Comparison of ENCODE assay signal across 8 mouse cellular contexts in genomic region chr8:110145538-110145937, GRCm38 (mm10). TPM values are rescaled to one million over a fixed set of nuclear protein-coding genes. Genes with fewer than 3 reads are reported as not detected.
A peak's percentile ranks its signal among the peaks of the same experiment; 100 is the strongest.
DNase-seq lines count a peak whose midpoint lies in the region; ATAC-seq lines count a peak whose summit lies in the region.

No protein-coding gene starts in this region.

- H3K4me2 ChIP-seq in heart, embryonic 12.5 days, result no peak overlapping the region
- H3K4me2 ChIP-seq in heart, embryonic 11.5 days, result no peak overlapping the region

- no peak overlapping the region for H3K27ac ChIP-seq in heart, embryonic 12.5 days (ENCODE audit: poor library complexity, severe bottlenecking)
- H3K27ac ChIP-seq in heart, embryonic 11.5 days (ENCODE audit: low read depth, low read length), result no peak overlapping the region

- H3K9me3 ChIP-seq in heart, embryonic 12.5 days (replicated peaks), result no peaks in the 10 kb centered on the region
- no peaks in the 10 kb centered on the region for H3K9me3 ChIP-seq in heart, embryonic 11.5 days (replicated peaks; ENCODE audit: control insufficient read depth, low read length)

- DNase-seq in MN1 (ENCODE audit: low spot score), result peak; percentile 67
- DNase-seq in cerebellum, adult 9-11 months, result peak; percentile 68
- DNase-seq in large intestine, adult 2 months (ENCODE audit: low read depth, low spot score), result peak; percentile 13
- DNase-seq in skeletal muscle tissue, adult 2 months (ENCODE audit: low read depth, low spot score), result peak; percentile 9

- H3K4me1 ChIP-seq in heart, embryonic 12.5 days (replicated peaks), result peaks cover 14% of the 10 kb centered on the region
- peaks cover 4% of the 10 kb centered on the region; the same call in 1 of the 2 replicates for H3K4me1 ChIP-seq in heart, embryonic 11.5 days (ENCODE audit: control insufficient read depth, insufficient read depth, low read length)

- peaks cover 13% of the 10 kb centered on the region; the same call in 1 of the 2 replicates for H3K27me3 ChIP-seq in heart, embryonic 12.5 days (replicated peaks)
- 0 out of 2 replicates have a peak, but pooled peaks cover 2% of the 10 kb centered on the region for H3K27me3 ChIP-seq in heart, embryonic 11.5 days (ENCODE audit: control insufficient read depth, insufficient read depth, low read length)

- WGBS in heart, embryonic 12.5 days, result 3% methylated on average over 4 of the region's 4 CpGs
- WGBS in heart, embryonic 11.5 days (ENCODE audit: insufficient replicate concordance), result 2% methylated on average over 4 of the region's 4 CpGs
- 2% methylated on average over 4 of the region's 4 CpGs for WGBS in large intestine, adult 2 months

- H3K9ac ChIP-seq in heart, embryonic 12.5 days, result no peak overlapping the region
- no peak overlapping the region for H3K9ac ChIP-seq in heart, embryonic 11.5 days (ENCODE audit: low read depth, low read length)

- peak; percentile 51; the same call in 1 of the 2 replicates for ATAC-seq in heart, embryonic 12.5 days (ENCODE audit: insufficient number of reproducible peaks, low FRiP score)
- ATAC-seq in heart, embryonic 11.5 days (replicated peaks; ENCODE audit: insufficient number of reproducible peaks, low FRiP score, low TSS enrichment), result no peak
- peak; percentile 89 for ATAC-seq in granulocyte monocyte progenitor cell, adult 5-6 weeks (replicated peaks; ENCODE audit: poor library complexity, severe bottlenecking)
- ATAC-seq in megakaryocyte, adult 5-6 weeks (ENCODE audit: poor library complexity, severe bottlenecking), result peak; percentile 70

- H3K4me3 ChIP-seq in heart, embryonic 12.5 days, result no peak overlapping the region
- H3K4me3 ChIP-seq in heart, embryonic 11.5 days (ENCODE audit: low read depth, low read length), result no peak overlapping the region

- no peaks in the 10 kb centered on the region for H3K36me3 ChIP-seq in heart, embryonic 12.5 days
- H3K36me3 ChIP-seq in heart, embryonic 11.5 days (ENCODE audit: control insufficient read depth, insufficient read depth, low read length), result no peaks in the 10 kb centered on the region

RNA-seq across cellular contexts. Expression of gene Calb2, which starts 22.5 kb away (rescaled TPM):
- 1.7 and 1.8 TPM in 2 replicates for polyA plus RNA-seq in heart, embryonic 12.5 days (2016; fragmentation: Nextera tagmentation; extraction: Ambion mirVana)
- polyA plus RNA-seq in heart, embryonic 11.5 days (2014; fragmentation: Nextera tagmentation; extraction: Ambion mirVana), result 2.8 and 2.9 TPM in 2 replicates
- not detected in 2 replicates for total RNA-seq in granulocyte monocyte progenitor cell, adult 5-6 weeks (2014; fragmentation: Nextera tagmentation)
- not detected in 2 replicates for total RNA-seq in granulocyte monocyte progenitor cell, adult 5-6 weeks (2017)
- 4.9 and 5.2 TPM in 2 replicates for polyA plus RNA-seq in large intestine, adult 2 months (2012; rRNA removed)
- not detected in 2 replicates for total RNA-seq in megakaryocyte, adult 5-6 weeks (2015)
- total RNA-seq in megakaryocyte, adult 5-6 weeks (2017), result not detected in 2 replicates

RNA-seq across cellular contexts. Expression of gene Gm17720, which starts 43.0 kb away (rescaled TPM):
- polyA plus RNA-seq in heart, embryonic 12.5 days (2016; fragmentation: Nextera tagmentation; extraction: Ambion mirVana), result not detected in 2 replicates
- not detected in 2 replicates for polyA plus RNA-seq in heart, embryonic 11.5 days (2014; fragmentation: Nextera tagmentation; extraction: Ambion mirVana)
- not detected in 2 replicates for total RNA-seq in granulocyte monocyte progenitor cell, adult 5-6 weeks (2014; fragmentation: Nextera tagmentation)
- not detected in 2 replicates for total RNA-seq in granulocyte monocyte progenitor cell, adult 5-6 weeks (2017)
- not detected in 2 replicates for polyA plus RNA-seq in large intestine, adult 2 months (2012; rRNA removed)
- total RNA-seq in megakaryocyte, adult 5-6 weeks (2015), result not detected in 2 replicates
- not detected in 2 replicates for total RNA-seq in megakaryocyte, adult 5-6 weeks (2017)

RNA-seq across cellular contexts. Expression of gene Gm21964, which starts 44.5 kb away (rescaled TPM):
- polyA plus RNA-seq in heart, embryonic 12.5 days (2016; fragmentation: Nextera tagmentation; extraction: Ambion mirVana), result not detected in 2 replicates
- polyA plus RNA-seq in heart, embryonic 11.5 days (2014; fragmentation: Nextera tagmentation; extraction: Ambion mirVana), result not detected in 2 replicates
- total RNA-seq in granulocyte monocyte progenitor cell, adult 5-6 weeks (2014; fragmentation: Nextera tagmentation), result not detected in 2 replicates
- not detected in 2 replicates for total RNA-seq in granulocyte monocyte progenitor cell, adult 5-6 weeks (2017)
- not detected in 2 replicates for polyA plus RNA-seq in large intestine, adult 2 months (2012; rRNA removed)
- total RNA-seq in megakaryocyte, adult 5-6 weeks (2015), result not detected in 2 replicates
- not detected in 2 replicates for total RNA-seq in megakaryocyte, adult 5-6 weeks (2017)

Comparison
In these comparisons a context has a peak if more than half of its experiments do, and no peak if none do; other contexts are left out.
1. DNase-seq: peak in every context shown above with its lines; median percentile 68 in cerebellum, adult 9-11 months; 67 in MN1; 13 in large intestine, adult 2 months; 9 in skeletal muscle tissue, adult 2 months.